Mouse (Mus musculus) intestine, embryonic 14.5 days (tissue): ENCODE measurements around the gene BC005624. TPM values are rescaled to one million over a fixed set of nuclear protein-coding genes. Genes with fewer than 3 reads are reported as not detected.
"Not testable (repeated sequence)": the region's sequence is repeated elsewhere in the genome, so short reads cannot be mapped to it uniquely, and the experiment has no call there.

Experiments used
- ATAC-seq: fragments of 200-750 bp; cut with Nextera tagmentation; replicated peaks from 2 replicates; pipeline ENCODE4 v1.8.0; 2017; ENCODE audit warnings: low read depth, moderate number of reproducible peaks, moderate TSS enrichment, moderate library complexity; ENCODE audit not compliant: low FRiP score, low TSS enrichment
- DNase-seq: peaks from one replicate; pipeline ENCODE4 v3.0.0-alpha.2; 2018; ENCODE audit warnings: low spot score
- H3K27ac ChIP-seq: fragments of 300-500 bp; sonication (generic); 2 replicates; pipeline ENCODE4 v1.5.1; 2014; ENCODE audit warnings: low read depth, mild to moderate bottlenecking, control low read depth
- H3K27me3 ChIP-seq: fragments of 300-500 bp; sonication (generic); replicated peaks from 2 replicates; pipeline ENCODE4 v1.6.1; 2014; ENCODE audit warnings: low read length, control low read depth; ENCODE audit not compliant: control insufficient read depth, insufficient read depth
- H3K36me3 ChIP-seq: fragments of 300-500 bp; sonication (generic); 2 replicates; pipeline ENCODE4 v1.6.1; 2014; ENCODE audit warnings: low read length, control low read depth; ENCODE audit not compliant: control insufficient read depth, insufficient read depth
- H3K4me1 ChIP-seq: fragments of 300-500 bp; sonication (generic); replicated peaks from 2 replicates; pipeline ENCODE4 v1.6.1; 2014; ENCODE audit warnings: low read length, control low read depth, mixed read lengths; ENCODE audit not compliant: control insufficient read depth, insufficient read depth
- H3K4me2 ChIP-seq: fragments of 300-500 bp; sonication (generic); 2 replicates; pipeline ENCODE4 v1.6.1; 2014; ENCODE audit warnings: low read length
- H3K4me3 ChIP-seq: fragments of 300-500 bp; sonication (generic); 2 replicates; pipeline ENCODE4 v1.5.1; 2014; ENCODE audit warnings: low read depth, low read length, control low read depth, mixed read lengths
- H3K9ac ChIP-seq: fragments of 300-500 bp; sonication (generic); 2 replicates; pipeline ENCODE4 v1.6.1; 2014; ENCODE audit warnings: mild to moderate bottlenecking, low read length
- H3K9me3 ChIP-seq: fragments of 300-500 bp; sonication (generic); 2 replicates; pipeline ENCODE4 v1.6.1; 2016; ENCODE audit warnings: low read length, control low read depth; ENCODE audit not compliant: control insufficient read depth
- WGBS: fragments of 180-500 bp; shearing (Covaris S2); extraction: QIAGEN DNeasy Blood & Tissue Kit; methylation state at CpG from one replicate; pipeline ENCODE4 v1.1.7; 2014; 5-methylcytosine and 5-hydroxymethylcytosine counted together
- polyA plus RNA-seq: library from polyadenylated mRNA; unstranded; fragments of >200 nt; fragmentation: Nextera tagmentation; extraction: Ambion mirVana; gene quantifications from 2 replicates; pipeline ENCODE4 v1.2.1, GENCODE M21; 2014

BC005624 gene
- polyA plus RNA-seq, 1 experiment from 2014 or later = 45.3 TPM

GRCm38 (mm10) chr2:30959856-30960255, 22.1 kb downstream of the BC005624 start:
- H3K9me3 ChIP-seq = no peaks in the 10 kb centered on the region
- H3K9ac ChIP-seq = no peak overlapping the region
- WGBS = 52% methylated on average over 5 of the region's 5 CpGs
- no peak overlapping the region for H3K27ac ChIP-seq
- H3K36me3 ChIP-seq = peaks cover 98% of the 10 kb centered on the region
- ATAC-seq (no peak), DNase-seq (no peak)
- H3K4me1 ChIP-seq = peaks cover under 1% of the 10 kb centered on the region; the same call in 1 of the 2 replicates
- no peaks in the 10 kb centered on the region for H3K27me3 ChIP-seq
- no peak overlapping the region for H3K4me3 ChIP-seq
- H3K4me2 ChIP-seq = no peak overlapping the region

GRCm38 (mm10) chr2:30958726-30959125, 23.3 kb downstream of the BC005624 start:
- Histone ChIP-seq H3K27me3 (no peaks in the 10 kb centered on the region), H3K9me3 (no peaks in the 10 kb centered on the region), H3K9ac (no peak overlapping the region), H3K4me1 (peaks cover 12% of the 10 kb centered on the region), H3K4me3 (no peak overlapping the region), H3K4me2 (no peak overlapping the region), H3K36me3 (peaks cover 88% of the 10 kb centered on the region), H3K27ac (no peak overlapping the region)
- ATAC-seq (no peak), DNase-seq (no peak)
- 88% methylated on average over 14 of the region's 14 CpGs for WGBS

GRCm38 (mm10) chr2:30957511-30957910, 24.5 kb downstream of the BC005624 start:
- Histone ChIP-seq H3K4me1 (peaks cover 13% of the 10 kb centered on the region), H3K9ac (no peak overlapping the region), H3K36me3 (peaks cover 75% of the 10 kb centered on the region), H3K4me2 (no peak overlapping the region), H3K4me3 (no peak overlapping the region), H3K27ac (no peak overlapping the region), H3K9me3 (no peaks in the 10 kb centered on the region), H3K27me3 (no peaks in the 10 kb centered on the region)
- 90% methylated on average over 4 of the region's 4 CpGs for WGBS
- no peak for DNase-seq
- ATAC-seq = no peak

DNA sequence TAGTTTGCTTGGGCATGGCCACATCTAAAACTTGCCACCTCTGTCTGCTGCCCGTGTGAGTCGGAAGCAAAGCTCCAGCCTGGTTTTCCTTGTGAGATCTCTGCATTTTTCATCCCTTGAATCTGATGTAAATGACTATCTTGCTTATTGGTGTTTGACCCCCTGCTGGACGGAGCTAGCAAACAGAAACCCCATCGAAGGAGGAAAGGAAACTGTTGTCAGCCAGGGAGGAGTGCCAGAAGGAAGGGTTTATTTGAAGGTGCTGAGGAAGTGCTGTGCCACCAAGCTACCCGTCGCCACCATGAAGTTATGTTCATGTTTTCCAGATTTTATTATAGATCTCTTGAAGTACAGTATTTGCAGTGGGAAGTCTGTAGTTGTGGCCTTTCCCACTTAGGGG, 27.2 kb downstream of the BC005624 start:
- 0 out of 2 replicates have a peak overlapping the region, but pooled peaks have one; percentile 92 for H3K4me3 ChIP-seq
- DNase-seq = no peak

DNA sequence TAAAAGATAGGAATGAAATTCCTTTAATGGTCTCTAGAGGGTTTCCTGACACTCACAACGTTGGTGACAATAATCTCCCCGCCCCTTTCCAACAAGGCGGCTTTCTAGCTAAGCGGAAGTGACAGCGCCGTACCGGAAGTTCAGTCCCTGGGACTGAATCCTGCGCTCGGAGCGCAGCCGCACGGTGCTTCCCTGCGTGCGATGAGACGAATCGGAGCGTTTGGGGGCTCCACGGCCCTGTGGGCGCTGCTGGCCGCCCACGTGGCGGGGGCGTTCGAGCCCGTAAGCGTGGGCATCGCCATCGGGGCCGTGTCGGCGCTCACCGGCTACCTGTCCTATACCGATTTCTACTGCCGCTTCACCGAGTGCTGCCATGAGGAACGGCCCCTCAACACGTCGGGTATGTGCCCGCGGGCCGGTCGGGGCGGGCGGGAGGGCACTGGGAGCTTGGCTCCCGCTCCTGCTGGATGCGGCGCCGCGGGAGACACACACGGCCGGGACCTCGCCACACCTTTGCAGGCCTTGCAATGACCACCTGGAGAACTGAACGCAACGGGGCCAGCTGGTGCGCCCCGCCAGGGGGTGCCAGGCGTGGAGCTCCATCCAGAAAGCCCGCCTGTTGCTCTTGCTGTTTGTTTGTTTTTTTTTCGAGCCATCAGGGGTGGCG, 29.0 kb downstream of the BC005624 start, which contains the start of gene Tor1b:
Gene Tor1b (plus strand): TSS at position 136 of the 667 bp plus-strand sequence.
- no peaks in the 10 kb centered on the region for H3K27me3 ChIP-seq
- ATAC-seq (peak; percentile 88), DNase-seq (peak; percentile 89)
- H3K27ac ChIP-seq = peak within 1 kb of the TSS; percentile 74
- H3K4me1 ChIP-seq = peaks cover 15% of the 10 kb centered on the region
- H3K9ac ChIP-seq = peak within 1 kb of the TSS; percentile 92
- WGBS = under 1% methylated on average over 60 of the region's 60 CpGs
- peak within 1 kb of the TSS; percentile 92 for H3K4me3 ChIP-seq
- peaks cover 30% of the 10 kb centered on the region for H3K36me3 ChIP-seq
- H3K9me3 ChIP-seq = no peaks in the 10 kb centered on the region
- peak within 1 kb of the TSS; percentile 68 for H3K4me2 ChIP-seq

More for the DNA sequence above, 27.2 kb downstream of the BC005624 start:
- Histone ChIP-seq H3K4me1 (peaks cover 15% of the 10 kb centered on the region), H3K36me3 (peaks cover 48% of the 10 kb centered on the region), H3K4me2 (peak overlapping the region; percentile 68), H3K27me3 (no peaks in the 10 kb centered on the region), H3K9me3 (no peaks in the 10 kb centered on the region), H3K27ac (no peak overlapping the region), H3K9ac (no peak overlapping the region; the same call in 1 of the 2 replicates)
- ATAC-seq = no peak
- WGBS = 69% methylated on average over 6 of the region's 6 CpGs

- H3K27me3 ChIP-seq = no peaks in the 10 kb centered on the region
- no peak for DNase-seq
- peaks cover 25% of the 10 kb centered on the region for H3K36me3 ChIP-seq
- H3K4me1 ChIP-seq = peaks cover 15% of the 10 kb centered on the region
- peak overlapping the region; percentile 92 for H3K4me3 ChIP-seq
- WGBS = 29% methylated on average over 5 of the region's 5 CpGs
- peak overlapping the region; percentile 68 for H3K4me2 ChIP-seq
- peak overlapping the region; percentile 74; the same call in 1 of the 2 replicates for H3K27ac ChIP-seq
- peak; percentile 24 for ATAC-seq
- no peaks in the 10 kb centered on the region for H3K9me3 ChIP-seq
- no peak overlapping the region for H3K9ac ChIP-seq
Measured at GRCm38 (mm10) chr2:30952457-30952823, 29.6 kb downstream of the BC005624 start.

DNA sequence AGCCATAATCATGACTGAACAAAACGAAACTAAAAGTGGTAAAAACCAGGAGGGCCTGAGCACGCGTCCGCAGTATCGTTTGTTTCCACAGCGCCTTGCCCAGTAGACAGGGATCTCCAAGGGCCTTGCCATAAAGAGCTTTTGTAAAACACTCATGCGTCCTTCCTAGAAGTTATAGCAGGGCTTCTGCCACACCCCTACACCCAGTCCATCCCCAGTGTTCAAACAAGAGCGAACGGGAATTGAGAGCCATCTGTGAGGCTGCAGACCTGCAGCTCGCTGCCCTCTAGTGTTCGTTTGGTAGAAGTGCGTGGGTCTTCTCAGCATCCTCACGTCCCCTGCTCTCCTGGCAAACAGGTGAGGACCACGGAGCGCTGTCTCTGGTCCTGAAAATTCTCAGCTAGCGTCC, 39.4 kb downstream of the BC005624 start:
- H3K4me1 ChIP-seq = no peaks in the 10 kb centered on the region
- no peak overlapping the region for H3K27ac ChIP-seq
- no peaks in the 10 kb centered on the region for H3K27me3 ChIP-seq
- no peaks in the 10 kb centered on the region for H3K9me3 ChIP-seq
- DNase-seq (peak; percentile 84), ATAC-seq (peak; percentile 78)
- H3K4me3 ChIP-seq = peak overlapping the region; percentile 26
- no peak overlapping the region for H3K9ac ChIP-seq
- WGBS = 27% methylated on average over 16 of the region's 16 CpGs
- H3K4me2 ChIP-seq = peak overlapping the region; percentile 44
- H3K36me3 ChIP-seq = no peaks in the 10 kb centered on the region

- H3K9me3 ChIP-seq, H3K9ac ChIP-seq, H3K27ac ChIP-seq, ATAC-seq, H3K36me3 ChIP-seq, H3K27me3 ChIP-seq, H3K4me3 ChIP-seq, H3K4me1 ChIP-seq, DNase-seq: not testable (repeated sequence)
- 47% methylated on average over 7 of the region's 7 CpGs for WGBS
- H3K4me2 ChIP-seq = peak overlapping the region; percentile 44
Measured at GRCm38 (mm10) chr2:30942116-30942515, 39.9 kb downstream of the BC005624 start.

- no peak for DNase-seq
- Histone ChIP-seq H3K4me1 (no peaks in the 10 kb centered on the region), H3K36me3 (no peaks in the 10 kb centered on the region)
Measured at GRCm38 (mm10) chr2:30941586-30941985, 40.4 kb downstream of the BC005624 start.

More at GRCm38 (mm10) chr2:30941586-30941985, 40.4 kb downstream of the BC005624 start:
- no peak for ATAC-seq
- Histone ChIP-seq H3K9ac (no peak overlapping the region), H3K4me3 (no peak overlapping the region), H3K27me3 (no peaks in the 10 kb centered on the region), H3K27ac (no peak overlapping the region), H3K9me3 (no peaks in the 10 kb centered on the region), H3K4me2 (no peak overlapping the region)
- 90% methylated on average over 5 of the region's 5 CpGs for WGBS
